Mouse (Mus musculus) ovary, postnatal 36 days (tissue): ENCODE results near the gene Cdk1.

Experiments used
- DNase-seq: peaks from one replicate; pipeline ENCODE4 v3.0.0; 2022; ENCODE audit warnings: low spot score, mixed read lengths

Gene Cdk1

GRCm38 (mm10) chr10:69307067-69307466 is 45.7 kb downstream of the Cdk1 start:
- DNase-seq, result peak; percentile 56

GRCm38 (mm10) chr10:69306205-69306604 is 46.5 kb downstream of the Cdk1 start:
- peak; percentile 53 for DNase-seq

DNA sequence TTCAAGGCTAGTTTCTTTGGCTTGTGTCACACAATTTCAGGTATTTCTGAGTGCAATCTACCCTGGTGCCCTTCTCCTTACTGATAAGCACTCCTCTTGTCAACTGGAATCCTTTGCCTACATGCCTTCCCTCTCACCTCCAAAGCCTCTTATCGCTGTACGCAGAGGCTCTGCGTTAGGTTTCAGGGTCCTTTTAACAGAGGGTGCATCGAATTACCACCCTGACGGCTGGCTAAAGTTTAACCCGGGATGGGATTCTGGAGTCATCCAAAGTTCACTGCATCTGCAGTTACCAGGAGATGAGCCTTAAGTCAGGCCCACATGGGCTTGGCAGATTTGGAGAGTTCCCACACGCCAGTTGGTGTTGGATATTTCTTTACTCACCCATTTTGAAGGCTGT is 47.1 kb downstream of the Cdk1 start:
- DNase-seq, result no peak

- no peak for DNase-seq
These were observed 47.9 kb downstream of the Cdk1 start for GRCm38 (mm10) chr10:69304819-69305218.

DNA sequence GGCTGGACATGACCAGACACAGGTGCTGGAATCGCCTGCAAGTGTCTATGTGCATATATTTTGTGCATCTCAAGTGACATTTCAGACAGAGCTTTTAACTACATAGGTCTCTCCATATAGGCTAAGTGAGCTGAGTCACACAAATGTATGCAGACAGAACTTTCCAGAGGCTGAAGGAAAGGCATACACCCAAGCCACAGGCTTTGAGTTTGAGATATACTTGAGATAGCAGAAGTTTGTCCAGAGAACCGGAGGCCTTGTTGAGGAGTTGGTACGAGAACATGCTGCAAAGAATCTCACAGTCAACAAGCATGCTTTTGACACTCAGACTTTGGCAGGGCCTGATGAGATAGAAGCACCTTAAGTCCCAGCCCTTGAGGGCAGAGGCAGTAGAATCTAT is 50.1 kb downstream of the Cdk1 start:
- DNase-seq, result no peak

- no peak for DNase-seq
These were observed 52.8 kb downstream of the Cdk1 start for GRCm38 (mm10) chr10:69299985-69300384.

- DNase-seq, result no peak
These were observed 56.8 kb downstream of the Cdk1 start for GRCm38 (mm10) chr10:69295919-69296318.

GRCm38 (mm10) chr10:69290736-69291135 is 62.0 kb downstream of the Cdk1 start:
- no peak for DNase-seq

DNA sequence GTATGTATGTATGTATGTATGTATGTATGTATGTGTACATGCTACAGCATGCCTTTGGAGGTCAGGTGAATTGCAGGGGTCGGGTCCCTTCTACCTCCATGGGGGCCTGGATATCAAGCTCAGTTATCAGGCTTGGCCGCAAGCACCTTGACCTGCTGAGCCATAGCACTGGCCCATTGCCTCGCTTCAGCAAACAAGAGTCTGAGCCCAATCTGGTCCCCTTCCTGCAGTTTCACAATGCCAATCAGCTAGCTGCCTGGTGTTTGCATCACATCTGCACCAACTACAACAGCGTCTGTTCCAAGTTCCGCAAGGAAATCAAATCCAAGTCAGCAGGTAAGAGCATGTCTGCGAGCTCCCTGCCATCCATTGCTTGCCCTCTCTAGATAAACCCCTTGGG is 64.0 kb downstream of the Cdk1 start:
- no peak for DNase-seq

DNA sequence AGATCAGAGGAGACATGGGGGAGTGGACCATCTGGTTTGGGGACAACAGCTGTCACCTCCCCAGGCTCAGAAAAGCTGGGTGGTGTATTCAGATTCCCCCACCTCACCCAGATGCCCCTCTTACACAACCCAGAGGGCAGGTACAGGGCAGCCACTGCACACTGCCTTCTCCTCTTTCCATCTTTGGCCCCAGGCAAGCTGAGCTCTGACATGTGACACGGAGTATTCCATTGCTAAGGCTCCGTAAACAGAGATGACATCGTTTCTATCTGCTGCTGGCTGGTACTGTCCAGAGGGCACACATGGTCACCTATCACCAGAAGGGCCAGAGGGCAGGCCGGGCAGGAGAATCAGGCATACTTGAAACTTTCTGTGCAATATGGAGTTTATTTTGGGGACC is 64.7 kb downstream of the Cdk1 start:
- no peak for DNase-seq

DNA sequence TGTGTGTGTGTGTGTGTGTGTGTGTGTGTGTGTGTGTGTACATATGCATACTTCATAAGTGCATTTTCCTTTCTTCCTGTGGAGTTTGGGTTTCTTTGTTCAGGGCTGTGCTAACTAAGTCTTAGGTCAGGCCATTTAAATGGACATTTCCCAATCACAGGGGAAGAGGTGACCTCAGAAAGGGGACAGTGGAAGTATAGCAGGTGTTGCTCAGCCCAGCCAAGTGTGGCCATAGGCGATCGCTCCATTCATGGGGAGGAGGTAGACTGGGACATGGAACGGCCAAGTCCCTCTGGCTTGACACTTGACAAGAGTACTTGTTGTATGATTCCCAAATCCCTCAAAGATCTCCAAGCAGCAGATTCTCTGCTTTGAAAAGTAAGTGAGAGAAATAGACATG is 65.8 kb downstream of the Cdk1 start:
- DNase-seq, result no peak
